Mouse (Mus musculus) myocyte (in vitro differentiated cells): ENCODE data around the gene Spaca5. TPM values are rescaled to one million over a fixed set of nuclear protein-coding genes. Genes with fewer than 3 reads are reported as not detected.

Experiments
- H3K27me3 ChIP-seq: one replicate; pipeline ENCODE4 v1.6.1; 2011; ENCODE audit not compliant: control insufficient read depth, insufficient read depth, insufficient read length
- H3K36me3 ChIP-seq: one replicate; pipeline ENCODE4 v1.6.1; 2011; ENCODE audit not compliant: control insufficient read depth, insufficient read depth
- H3K4me2 ChIP-seq: one replicate; pipeline ENCODE4 v1.6.1; 2011; ENCODE audit warnings: low read depth, control low read depth
- H3K4me3 ChIP-seq: one replicate; pipeline ENCODE4 v1.5.1; 2011; ENCODE audit warnings: mild to moderate bottlenecking, control low read depth, moderate library complexity
- H3K79me2 ChIP-seq: one replicate; pipeline ENCODE4 v1.6.1; 2011; ENCODE audit not compliant: control insufficient read depth, insufficient read depth
- H3ac ChIP-seq: one replicate; pipeline ENCODE4 v1.6.1; 2011; ENCODE audit not compliant: control insufficient read depth, insufficient read length
- E2F4 ChIP-seq: IDR thresholded peaks from one replicate; pipeline ENCODE4 v1.6.1; 2011; ENCODE audit warnings: mild to moderate bottlenecking, control low read depth, moderate library complexity; ENCODE audit not compliant: insufficient read depth
- MAX ChIP-seq: IDR thresholded peaks from one replicate; pipeline ENCODE4 v1.6.1; 2011; ENCODE audit warnings: low read depth, mild to moderate bottlenecking, control low read depth
- MYOD1 ChIP-seq, 3 experiments: IDR thresholded peaks; one replicate each; pipeline ENCODE4 v1.6.1; 2011; ENCODE audit warnings: control low read depth in 2 of 3, low read depth in 2 of 3, mild to moderate bottlenecking in 2 of 3, moderate library complexity in 1 of 3; ENCODE audit not compliant: insufficient read length in 2 of 3, control insufficient read depth in 1 of 3
- MYOG ChIP-seq, 3 experiments: IDR thresholded peaks; one replicate each; pipeline ENCODE4 v1.6.1; 2011; ENCODE audit warnings: control low read depth in 2 of 3, low read depth in 2 of 3, mild to moderate bottlenecking in 2 of 3; ENCODE audit not compliant: insufficient read length in 2 of 3, control insufficient read depth in 1 of 3, insufficient read depth in 1 of 3
- POLR2A ChIP-seq: IDR thresholded peaks from one replicate; pipeline ENCODE4 v1.6.1; 2011; ENCODE audit warnings: low read depth, mild to moderate bottlenecking, control low read depth, moderate library complexity; ENCODE audit not compliant: insufficient read length
- POLR2AphosphoS2 ChIP-seq: IDR thresholded peaks from one replicate; pipeline ENCODE4 v1.6.1; 2011; ENCODE audit warnings: low read depth, control low read depth; ENCODE audit not compliant: insufficient read length
- REST ChIP-seq: IDR thresholded peaks from one replicate; pipeline ENCODE4 v1.6.1; 2011; ENCODE audit warnings: mild to moderate bottlenecking, control low read depth, moderate library complexity; ENCODE audit not compliant: insufficient read depth, insufficient read length
- SRF ChIP-seq: IDR thresholded peaks from one replicate; pipeline ENCODE4 v1.6.1; 2011; ENCODE audit warnings: low read depth; ENCODE audit not compliant: control insufficient read depth, insufficient read length
- TCF12 ChIP-seq: IDR thresholded peaks from one replicate; pipeline ENCODE4 v1.6.1; 2011; ENCODE audit warnings: mild to moderate bottlenecking, control low read depth; ENCODE audit not compliant: poor library complexity, insufficient read depth, severe bottlenecking
- TCF3 ChIP-seq: IDR thresholded peaks from one replicate; pipeline ENCODE4 v1.6.1; 2011; ENCODE audit warnings: low read depth, control low read depth; ENCODE audit not compliant: insufficient read length
- USF1 ChIP-seq: IDR thresholded peaks from one replicate; pipeline ENCODE4 v1.6.1; 2011; ENCODE audit warnings: low read depth, mild to moderate bottlenecking, control low read depth, moderate library complexity
- polyA plus RNA-seq: library from polyadenylated mRNA; unstranded; fragments of >200 nt; fragmentation: generic; extraction: Trizol; gene quantifications from one replicate; pipeline ENCODE4 v1.2.1, GENCODE M21; 2012; ENCODE audit warnings: missing spikeins

Spaca5 gene
- polyA plus RNA-seq, 1 experiment = not detected

DNA sequence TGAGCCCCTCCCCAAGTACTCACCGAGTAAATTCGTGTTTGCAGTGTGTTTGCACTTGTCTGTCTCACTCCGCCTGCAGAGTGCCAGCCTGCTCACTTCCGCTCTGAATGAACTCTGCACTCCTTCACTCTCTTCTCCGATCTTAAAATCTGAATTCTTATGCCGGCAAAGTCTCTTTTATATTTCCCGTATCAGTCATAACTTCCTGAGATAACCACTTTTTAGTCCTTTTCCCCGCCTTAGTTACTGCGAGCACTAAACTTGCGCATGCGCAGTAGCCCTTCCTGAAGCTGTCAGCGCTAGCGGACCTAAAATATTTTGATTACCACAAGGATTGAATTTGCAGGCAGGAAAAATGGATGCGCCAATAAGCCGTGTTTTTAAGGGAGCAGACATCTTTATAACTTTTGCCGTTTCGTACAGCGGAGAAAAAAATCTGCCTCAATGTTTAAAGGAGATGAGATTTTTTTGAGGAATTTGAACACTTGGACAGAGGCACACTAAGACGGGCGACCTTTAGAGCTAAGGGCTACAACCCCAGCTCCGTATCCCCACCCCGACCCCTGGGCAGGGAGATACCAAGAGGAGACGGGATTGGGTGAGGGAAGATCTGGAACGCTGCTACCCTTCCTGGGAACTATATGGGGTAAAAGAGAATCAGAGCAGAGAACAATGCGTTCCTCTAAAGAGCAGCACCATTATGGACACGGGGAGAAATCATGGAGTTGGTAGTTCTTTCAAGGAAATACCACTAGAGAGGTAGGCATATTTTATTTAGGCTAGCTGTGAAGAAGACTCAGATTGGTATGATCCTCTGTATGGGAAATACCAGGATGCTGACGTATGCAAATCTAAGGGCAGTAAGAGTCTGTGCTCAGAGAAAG, 21.0 kb downstream of the Spaca5 start, which contains the start of gene Zfp300:
Gene Zfp300 (minus strand): TSS at position 545 of the 884 bp plus-strand sequence.
- Histone ChIP-seq H3K4me3 (peak within 1 kb of the TSS; percentile 31), H3ac (no peak within 1 kb of the TSS), H3K79me2 (no peaks in the 10 kb centered on the region), H3K27me3 (no peaks in the 10 kb centered on the region), H3K36me3 (no peaks in the 10 kb centered on the region), H3K4me2 (peak within 1 kb of the TSS; percentile 76)
- TF ChIP-seq SRF = no peak
- TF ChIP-seq E2F4 = no peak
- no peak for TF ChIP-seq MYOD1 (IDR thresholded peaks at IDR 0.05; ENCODE audit: control insufficient read depth in 1 of 3, insufficient read length in 2 of 3, low read depth in 2 of 3)
- no peak for TF ChIP-seq POLR2AphosphoS2
- no peak for TF ChIP-seq MAX
- no peak for TF ChIP-seq POLR2A
- TF ChIP-seq USF1 = no peak
- TF ChIP-seq TCF3 = no peak

DNA sequence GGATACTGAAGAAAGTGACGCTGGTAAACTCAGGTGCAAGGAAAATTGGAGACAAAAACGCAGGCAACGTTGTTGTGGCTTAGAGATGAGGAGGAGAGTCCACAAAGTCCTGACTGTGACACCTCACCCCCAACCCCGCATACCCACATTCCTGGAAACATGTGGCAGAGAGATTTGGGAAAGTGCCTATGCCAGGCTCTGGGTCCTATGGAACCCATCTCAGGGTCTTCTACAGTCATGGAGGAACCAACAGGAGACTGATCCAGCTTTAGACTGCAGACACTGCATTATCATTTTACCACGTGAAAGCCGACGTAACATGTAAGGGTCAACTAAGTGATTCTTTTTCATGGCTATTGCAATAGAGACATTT, 21.6 kb downstream of the Spaca5 start:
- H3K27me3 ChIP-seq = no peaks in the 10 kb centered on the region
- no peaks in the 10 kb centered on the region for H3K79me2 ChIP-seq
- no peaks in the 10 kb centered on the region for H3K36me3 ChIP-seq
- no peak overlapping the region for H3ac ChIP-seq
- H3K4me3 ChIP-seq = peak overlapping the region; percentile 31
- TF ChIP-seq REST = no peak
- TF ChIP-seq TCF12 = no peak
- TF ChIP-seq E2F4 = no peak
- no peak for TF ChIP-seq MYOG (IDR thresholded peaks at IDR 0.05; ENCODE audit: control insufficient read depth in 1 of 3, insufficient read depth in 1 of 3, insufficient read length in 2 of 3, low read depth in 2 of 3)
- TF ChIP-seq MAX = no peak
- H3K4me2 ChIP-seq = peak overlapping the region; percentile 76

DNA sequence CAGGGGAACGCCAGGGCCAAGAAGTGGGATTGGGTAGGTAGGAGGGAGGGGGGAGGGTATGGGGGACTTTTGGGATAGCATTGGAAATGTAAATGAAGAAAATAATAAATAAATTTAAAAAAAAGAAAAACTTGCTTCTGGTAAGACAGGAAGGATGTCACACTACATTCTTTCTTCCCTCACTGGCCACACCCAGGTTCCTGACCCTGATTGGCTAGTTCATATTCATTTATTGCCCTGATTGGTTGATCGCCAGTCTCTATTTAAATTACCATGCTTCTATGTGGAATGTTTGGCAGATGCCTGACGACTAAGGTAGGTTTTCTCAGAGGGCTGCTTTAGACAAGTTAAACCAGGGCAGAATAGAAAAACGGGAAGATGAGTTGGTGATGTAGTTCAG, 47.3 kb downstream of the Spaca5 start, which contains the start of gene Ssxa1:
Gene Ssxa1 (plus strand): TSS at position 301 of the 400 bp plus-strand sequence.
- no peak for TF ChIP-seq E2F4
- no peak for TF ChIP-seq USF1
- TF ChIP-seq POLR2AphosphoS2 = no peak
- TF ChIP-seq TCF3 = no peak
- TF ChIP-seq MAX = no peak
- H3K4me2 ChIP-seq = no peak within 1 kb of the TSS
- no peak within 1 kb of the TSS for H3ac ChIP-seq
- no peaks in the 10 kb centered on the region for H3K27me3 ChIP-seq
- H3K4me3 ChIP-seq = no peak within 1 kb of the TSS
- no peaks in the 10 kb centered on the region for H3K36me3 ChIP-seq
- H3K79me2 ChIP-seq = no peaks in the 10 kb centered on the region

Other genes starting within 250 kb of the Spaca5 start
- gene Timp1, start 198.2 kb upstream of the Spaca5 start, polyA plus RNA-seq = 387 TPM
- 8.1 TPM for gene Syn1, start 147.4 kb upstream of the Spaca5 start, polyA plus RNA-seq
- 1.7 TPM for gene Cfp, start 136.9 kb upstream of the Spaca5 start, polyA plus RNA-seq
- 18.9 TPM for gene Elk1, start 117.8 kb upstream of the Spaca5 start, polyA plus RNA-seq
- gene Uxt, start 106.4 kb upstream of the Spaca5 start, polyA plus RNA-seq = 57.6 TPM
- gene Zfp182, start 6.1 kb upstream of the Spaca5 start, polyA plus RNA-seq = 0.52 TPM
- 0.13 TPM for gene Zfp300, start 21.1 kb downstream of the Spaca5 start, polyA plus RNA-seq
- gene Ssxa1, start 47.4 kb downstream of the Spaca5 start, polyA plus RNA-seq = not detected
- not detected for gene Gm21876, start 107.2 kb downstream of the Spaca5 start, polyA plus RNA-seq